Mouse (Mus musculus): ENCODE data around the gene Hoxd11. TPM values are rescaled to one million over a fixed set of nuclear protein-coding genes. Genes with fewer than 3 reads are reported as not detected.

Hoxd11 gene
- polyA plus RNA-seq, 1 experiment from 2014 or later: 26.3 TPM

DNA sequence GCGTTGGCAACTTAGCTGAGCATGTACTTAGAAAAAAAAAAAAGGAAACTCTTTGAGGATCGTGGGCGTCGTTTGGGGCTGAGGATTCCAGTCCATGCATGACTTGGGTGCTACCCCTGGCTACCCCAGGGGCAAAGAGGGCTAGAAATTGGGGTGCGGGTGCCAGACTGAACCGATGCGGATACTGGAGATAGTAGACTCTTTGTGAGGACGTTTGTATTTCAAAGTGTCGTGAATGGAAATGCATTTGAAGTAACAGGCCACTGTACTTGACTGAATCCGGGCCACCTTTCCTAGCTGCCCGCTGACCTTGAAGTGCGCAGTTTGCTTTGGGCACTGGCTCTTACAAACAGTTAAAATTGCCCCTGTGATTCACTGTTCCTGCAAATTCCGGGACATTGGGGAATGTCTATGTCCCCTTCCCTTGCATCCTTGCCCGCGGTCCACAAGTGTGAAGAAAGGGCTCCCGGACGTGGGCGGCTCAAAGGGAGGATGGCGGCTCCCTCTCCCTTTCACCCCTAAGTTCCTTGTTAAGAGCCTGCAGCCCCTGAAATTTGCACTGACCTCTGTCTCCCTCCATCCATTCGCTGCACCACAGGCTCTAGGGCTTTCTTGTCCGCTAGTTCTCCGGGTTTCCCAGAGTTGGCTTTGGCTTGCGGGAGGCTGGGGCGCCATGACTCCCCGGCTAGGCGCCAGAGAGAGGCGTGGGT lies 7.8 kb downstream of the Hoxd11 start:
- Histone ChIP-seq H3K9me3 (replicated peaks) (no peaks in the 10 kb centered on the region), H3K36me3 (no peaks in the 10 kb centered on the region), H3K4me1 (peaks cover 31% of the 10 kb centered on the region), H3K4me3 (replicated peaks) (peak overlapping the region; percentile 55), H3K4me2 (peak overlapping the region; percentile 80), H3K27me3 (peaks cover 25% of the 10 kb centered on the region), H3K9ac (peak overlapping the region; percentile 73), H3K27ac (peak overlapping the region; percentile 86)
- 1% methylated on average over 27 of the region's 27 CpGs for WGBS
- no peak for ATAC-seq (replicated peaks; ENCODE audit: low FRiP score)

DNA sequence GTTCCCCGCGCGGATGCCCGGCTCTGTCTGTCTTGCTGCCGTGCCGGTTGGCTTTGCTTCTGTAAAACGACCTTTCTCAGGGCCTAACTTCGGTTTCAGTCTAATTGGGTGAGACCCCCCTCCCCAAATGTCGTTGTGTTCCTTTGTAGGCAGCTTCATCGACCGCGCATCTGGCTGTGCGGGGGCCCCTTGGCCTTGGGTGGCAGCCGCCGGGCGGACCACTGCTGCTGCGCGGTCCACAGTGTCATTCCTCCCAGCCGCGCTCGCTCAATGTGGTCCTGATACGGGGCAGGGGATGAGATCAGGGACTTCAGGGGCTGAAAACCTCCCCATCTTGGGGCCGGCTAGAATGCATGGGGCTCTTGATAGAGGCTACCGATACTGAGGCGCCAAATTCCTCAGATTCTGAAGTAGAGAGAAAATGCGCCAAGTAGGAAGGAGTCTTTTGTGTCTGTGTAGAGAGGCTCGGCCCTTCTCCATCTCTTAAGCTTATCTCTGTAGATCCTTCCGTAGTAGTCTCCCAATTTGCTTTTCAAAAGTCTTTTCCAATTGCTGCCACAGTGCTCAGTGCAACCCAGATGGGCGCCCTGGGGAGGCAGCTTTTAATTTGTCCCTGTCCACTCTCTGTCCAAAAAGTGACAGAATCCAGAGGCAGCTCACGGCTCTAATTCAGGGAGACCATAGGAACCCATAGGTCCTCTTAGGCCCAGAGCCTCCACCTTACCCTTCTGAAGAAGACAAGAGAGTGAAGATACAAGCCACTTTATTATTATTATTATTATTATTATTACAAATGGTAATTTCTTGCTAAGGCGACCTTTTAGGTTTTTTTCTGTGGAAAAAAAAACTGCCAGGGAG lies 8.6 kb downstream of the Hoxd11 start:
- Histone ChIP-seq H3K4me3 (replicated peaks) (peak overlapping the region; percentile 55), H3K4me1 (peaks cover 31% of the 10 kb centered on the region), H3K36me3 (no peaks in the 10 kb centered on the region), H3K27me3 (peaks cover 26% of the 10 kb centered on the region), H3K27ac (peak overlapping the region; percentile 86), H3K4me2 (peak overlapping the region; percentile 80), H3K9me3 (replicated peaks) (no peaks in the 10 kb centered on the region), H3K9ac (peak overlapping the region; percentile 73)
- ATAC-seq (replicated peaks; ENCODE audit: low FRiP score): no peak
- 2% methylated on average over 31 of the region's 31 CpGs for WGBS

DNA sequence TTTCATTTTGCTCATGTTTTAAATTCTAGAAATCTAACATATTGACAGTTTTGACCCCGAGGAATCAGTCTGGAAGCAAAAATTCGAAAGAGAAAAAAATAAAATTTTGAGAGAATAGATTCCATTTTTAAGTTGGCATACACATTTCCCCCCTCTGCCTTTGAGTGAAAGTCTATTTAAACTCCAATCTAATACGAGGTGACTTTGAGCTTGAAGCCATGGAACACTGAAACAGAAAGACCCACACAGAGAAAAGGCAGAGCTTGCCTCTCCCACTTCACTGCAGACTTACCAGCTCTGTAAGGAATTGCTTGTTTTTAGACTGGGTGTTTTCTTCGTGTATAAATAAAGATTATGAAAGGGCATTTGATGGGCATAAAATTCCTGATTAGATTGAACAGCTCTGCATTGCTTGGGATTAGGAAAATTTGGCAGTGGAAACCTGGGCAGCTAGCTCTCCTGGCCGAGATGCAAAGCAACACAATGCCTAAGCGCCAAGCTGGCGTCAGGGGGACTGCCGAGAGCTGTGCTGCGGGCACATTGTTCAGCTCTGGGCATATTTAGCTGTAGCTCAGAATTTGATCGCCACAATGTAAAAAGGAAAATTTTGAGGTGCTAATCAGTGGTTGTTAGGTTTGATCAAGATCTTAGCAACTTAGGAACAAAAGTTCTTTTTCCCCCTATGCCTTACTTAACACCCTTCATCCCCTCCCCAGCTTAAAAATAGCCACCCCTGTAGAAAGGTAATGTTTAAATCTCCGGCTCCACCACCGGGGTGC lies 9.6 kb downstream of the Hoxd11 start:
- H3K4me3 ChIP-seq (replicated peaks): peak overlapping the region; percentile 55
- peaks cover 26% of the 10 kb centered on the region for H3K27me3 ChIP-seq
- 6% methylated on average over 12 of the region's 12 CpGs for WGBS
- H3K9me3 ChIP-seq (replicated peaks): no peaks in the 10 kb centered on the region
- peak overlapping the region; percentile 73 for H3K9ac ChIP-seq
- peaks cover 31% of the 10 kb centered on the region for H3K4me1 ChIP-seq
- no peaks in the 10 kb centered on the region for H3K36me3 ChIP-seq
- peak overlapping the region; percentile 86 for H3K27ac ChIP-seq
- peak overlapping the region; percentile 80 for H3K4me2 ChIP-seq
- ATAC-seq (replicated peaks; ENCODE audit: low FRiP score): no peak

DNA sequence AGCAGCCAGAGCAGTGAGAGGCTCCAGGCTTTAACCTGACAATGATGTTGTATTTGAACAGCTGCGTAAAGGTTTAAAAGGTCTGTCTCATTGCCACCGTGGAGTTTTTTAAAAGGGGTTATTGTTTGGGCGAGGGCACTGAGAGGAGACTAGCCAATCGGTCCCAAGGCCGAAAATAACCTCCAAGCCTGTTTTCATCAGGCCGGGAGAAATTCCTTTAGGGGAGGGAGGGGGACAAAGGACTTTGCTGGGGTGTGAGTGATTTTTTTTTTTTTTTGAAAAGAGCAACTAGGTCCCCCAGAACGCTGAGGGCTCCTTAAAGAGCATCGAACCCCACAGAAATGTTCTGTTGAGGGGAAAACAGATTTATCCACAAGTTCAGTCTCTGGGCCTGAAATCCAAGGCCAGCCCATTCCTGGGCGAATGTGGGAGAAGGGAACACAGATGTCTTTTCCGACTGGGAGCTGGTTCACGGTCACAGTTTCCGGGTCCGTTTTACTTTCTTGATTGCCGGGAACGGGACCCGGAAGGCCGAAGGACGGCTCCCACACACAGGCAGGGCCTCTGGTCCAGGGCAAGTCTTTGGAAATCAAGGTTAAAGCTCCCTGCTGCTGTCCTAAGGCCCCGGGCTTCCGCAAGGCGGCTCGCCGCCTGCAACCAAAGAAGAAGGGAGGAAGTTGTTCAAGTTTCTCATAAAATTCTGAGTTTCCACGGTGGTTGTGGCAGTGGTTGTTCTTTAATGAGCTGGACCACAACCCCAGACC lies 10.4 kb downstream of the Hoxd11 start:
- H3K27me3 ChIP-seq: peaks cover 23% of the 10 kb centered on the region
- ATAC-seq (replicated peaks; ENCODE audit: low FRiP score): no peak
- peak overlapping the region; percentile 80 for H3K4me2 ChIP-seq
- peak overlapping the region; percentile 73 for H3K9ac ChIP-seq
- WGBS: 2% methylated on average over 24 of the region's 24 CpGs
- H3K9me3 ChIP-seq (replicated peaks): no peaks in the 10 kb centered on the region
- peak overlapping the region; percentile 55 for H3K4me3 ChIP-seq (replicated peaks)
- H3K27ac ChIP-seq: peak overlapping the region; percentile 86
- no peaks in the 10 kb centered on the region for H3K36me3 ChIP-seq
- H3K4me1 ChIP-seq: peaks cover 34% of the 10 kb centered on the region

DNA sequence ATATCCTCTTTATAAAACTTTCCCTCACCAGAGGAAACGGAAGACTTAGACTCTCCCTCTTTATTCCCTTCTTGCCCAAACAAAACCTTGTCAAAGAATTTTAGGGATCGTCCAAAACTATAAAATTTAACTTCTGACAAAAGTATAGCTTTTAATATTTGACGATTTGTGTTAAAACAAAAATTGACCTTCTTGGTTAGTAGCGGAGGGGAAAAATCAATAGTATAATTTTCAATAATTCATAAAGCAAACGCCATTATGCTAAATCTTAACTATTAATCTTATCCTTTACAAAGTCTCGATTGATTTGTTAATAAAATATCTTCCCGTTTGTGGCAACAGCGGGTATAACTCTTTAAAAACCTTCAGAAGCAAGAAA lies 11.0 kb downstream of the Hoxd11 start:
- peak overlapping the region; percentile 80 for H3K4me2 ChIP-seq
- H3K27ac ChIP-seq: peak overlapping the region; percentile 86
- peaks cover 39% of the 10 kb centered on the region for H3K4me1 ChIP-seq
- peaks cover 22% of the 10 kb centered on the region for H3K27me3 ChIP-seq
- 5% methylated on average over 8 of the region's 8 CpGs for WGBS
- peak overlapping the region; percentile 70 for H3K4me3 ChIP-seq (replicated peaks)
- ATAC-seq (replicated peaks; ENCODE audit: low FRiP score): no peak
- H3K36me3 ChIP-seq: no peaks in the 10 kb centered on the region
- H3K9me3 ChIP-seq (replicated peaks): no peaks in the 10 kb centered on the region
- H3K9ac ChIP-seq: peak overlapping the region; percentile 74

DNA sequence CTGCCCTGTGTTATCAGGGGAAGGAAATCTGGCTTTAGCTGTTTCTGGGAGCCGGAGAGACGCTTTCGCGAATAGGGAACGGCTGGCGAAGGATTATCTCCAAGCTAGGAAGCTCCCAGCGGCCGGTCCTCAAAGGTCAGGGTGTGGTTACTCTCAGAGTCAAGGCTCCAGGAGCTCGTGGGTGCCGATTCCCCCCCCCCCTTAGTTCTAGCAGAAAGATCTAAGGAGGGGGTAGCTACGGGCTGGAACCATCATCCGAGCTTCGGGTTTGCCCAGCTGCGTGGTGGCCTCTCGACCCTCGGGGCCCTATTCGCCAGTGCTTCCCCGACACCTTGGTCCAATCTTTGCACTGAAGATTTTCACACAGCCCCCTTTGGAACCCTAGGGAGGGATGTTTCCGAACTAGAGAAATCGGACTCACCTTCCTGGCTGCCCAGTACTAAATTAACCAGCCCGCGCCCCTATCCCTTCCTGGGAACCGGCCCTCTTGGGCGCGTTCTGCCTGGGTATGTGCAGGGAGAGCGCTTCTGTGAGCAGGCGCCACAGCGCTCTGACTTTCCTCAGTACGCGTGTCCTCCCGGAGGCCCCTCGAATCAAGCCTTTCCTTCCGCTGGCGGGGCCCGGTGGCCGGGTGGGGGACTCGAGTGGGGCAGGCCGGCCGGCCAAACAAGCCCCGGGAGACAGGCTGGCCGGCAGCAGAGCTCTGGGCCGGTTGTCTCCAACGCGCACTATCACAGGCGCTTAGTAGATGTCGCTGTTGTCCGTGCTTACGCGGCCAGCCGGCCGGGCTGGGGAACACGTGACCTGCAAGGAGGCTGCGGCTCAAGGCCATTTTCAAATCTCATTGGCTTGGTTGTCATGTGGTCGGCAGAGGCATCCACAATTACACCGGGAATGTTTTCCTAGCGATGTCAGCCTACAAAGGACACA lies 11.9 kb downstream of the Hoxd11 start, which contains the start of gene Hoxd10:
Hoxd10 (plus strand) TSS at position 903 of the 930 bp plus-strand sequence.
- ATAC-seq (replicated peaks; ENCODE audit: low FRiP score): peak; percentile 93
- peaks cover 22% of the 10 kb centered on the region; the same call in 1 of the 2 replicates for H3K27me3 ChIP-seq
- under 1% methylated on average over 56 of the region's 56 CpGs for WGBS
- peak within 1 kb of the TSS; percentile 70 for H3K4me3 ChIP-seq (replicated peaks)
- H3K4me1 ChIP-seq: peaks cover 49% of the 10 kb centered on the region
- H3K36me3 ChIP-seq: no peaks in the 10 kb centered on the region
- H3K4me2 ChIP-seq: peak within 1 kb of the TSS; percentile 80
- H3K27ac ChIP-seq: peak within 1 kb of the TSS; percentile 95
- peak within 1 kb of the TSS; percentile 74 for H3K9ac ChIP-seq
- H3K9me3 ChIP-seq (replicated peaks): no peaks in the 10 kb centered on the region

DNA sequence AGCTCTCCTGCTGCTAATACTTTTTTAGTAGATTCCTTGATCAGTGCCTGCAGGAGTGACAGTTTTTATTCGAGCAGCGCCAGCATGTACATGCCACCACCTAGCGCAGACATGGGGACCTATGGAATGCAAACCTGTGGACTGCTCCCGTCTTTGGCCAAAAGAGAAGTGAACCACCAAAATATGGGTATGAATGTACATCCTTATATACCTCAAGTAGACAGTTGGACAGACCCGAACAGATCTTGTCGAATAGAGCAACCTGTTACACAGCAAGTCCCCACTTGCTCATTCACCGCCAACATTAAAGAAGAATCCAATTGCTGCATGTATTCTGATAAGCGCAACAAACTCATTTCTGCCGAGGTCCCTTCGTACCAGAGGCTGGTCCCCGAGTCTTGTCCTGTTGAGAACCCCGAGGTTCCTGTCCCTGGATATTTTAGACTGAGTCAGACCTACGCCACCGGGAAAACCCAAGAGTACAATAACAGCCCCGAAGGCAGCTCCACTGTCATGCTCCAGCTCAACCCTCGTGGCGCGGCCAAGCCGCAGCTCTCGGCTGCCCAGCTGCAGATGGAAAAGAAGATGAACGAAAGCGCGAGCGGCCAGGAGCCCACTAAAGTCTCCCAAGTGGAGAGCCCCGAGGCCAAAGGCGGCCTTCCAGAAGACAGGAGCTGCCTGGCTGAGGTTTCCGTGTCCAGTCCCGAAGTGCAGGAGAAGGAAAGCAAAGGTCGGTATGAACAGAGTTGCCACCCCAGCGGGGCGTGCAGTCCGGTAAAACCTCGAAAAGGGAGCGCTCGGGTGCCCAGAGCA lies 12.8 kb downstream of the Hoxd11 start:
- Histone ChIP-seq H3K4me3 (replicated peaks) (peak overlapping the region; percentile 70), H3K4me2 (peak overlapping the region; percentile 80), H3K27me3 (peaks cover 20% of the 10 kb centered on the region; the same call in 1 of the 2 replicates), H3K36me3 (no peaks in the 10 kb centered on the region), H3K9ac (peak overlapping the region; percentile 74), H3K4me1 (peaks cover 57% of the 10 kb centered on the region), H3K9me3 (replicated peaks) (no peaks in the 10 kb centered on the region), H3K27ac (peak overlapping the region; percentile 95)
- 2% methylated on average over 35 of the region's 35 CpGs for WGBS
- ATAC-seq (replicated peaks; ENCODE audit: low FRiP score): peak; percentile 16; the same call in 1 of the 2 replicates

DNA sequence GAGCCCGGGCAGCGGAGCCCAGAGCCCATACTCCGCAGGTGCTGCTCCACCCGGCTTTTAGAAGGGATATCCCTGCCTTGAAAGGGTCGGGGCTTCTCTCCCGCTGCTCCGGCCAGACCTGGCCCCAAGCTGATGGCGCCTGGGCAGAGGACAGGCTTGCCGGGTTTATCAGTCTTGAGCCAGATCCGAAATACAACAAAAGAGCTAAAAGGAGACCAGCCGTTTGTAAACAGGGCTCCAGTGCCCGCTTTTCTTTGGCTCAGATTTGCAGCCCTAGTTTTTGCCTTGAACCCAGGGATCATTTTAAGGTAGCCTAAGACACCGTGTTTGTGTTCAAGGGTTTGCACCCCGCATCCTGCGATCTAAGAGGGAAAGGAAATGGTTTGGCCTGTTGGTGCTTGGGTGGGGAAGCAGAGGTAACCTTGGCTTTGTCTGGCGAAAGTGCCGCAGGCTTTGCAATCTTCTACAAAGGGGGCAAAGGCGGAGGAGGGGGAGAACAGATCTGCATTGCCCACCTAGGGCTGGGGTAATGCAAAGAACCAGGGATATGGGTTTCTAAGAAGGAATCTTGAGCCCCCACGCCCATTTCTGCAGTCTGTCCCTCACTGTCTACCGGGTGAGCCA lies 13.6 kb downstream of the Hoxd11 start:
- Histone ChIP-seq H3K9ac (peak overlapping the region; percentile 74), H3K36me3 (no peaks in the 10 kb centered on the region), H3K27ac (peak overlapping the region; percentile 95), H3K9me3 (replicated peaks) (no peaks in the 10 kb centered on the region), H3K4me1 (peaks cover 54% of the 10 kb centered on the region), H3K4me3 (replicated peaks) (peak overlapping the region; percentile 70), H3K4me2 (peak overlapping the region; percentile 80), H3K27me3 (peaks cover 16% of the 10 kb centered on the region; the same call in 1 of the 2 replicates)
- ATAC-seq (replicated peaks; ENCODE audit: low FRiP score): no peak
- WGBS: 4% methylated on average over 20 of the region's 20 CpGs

DNA sequence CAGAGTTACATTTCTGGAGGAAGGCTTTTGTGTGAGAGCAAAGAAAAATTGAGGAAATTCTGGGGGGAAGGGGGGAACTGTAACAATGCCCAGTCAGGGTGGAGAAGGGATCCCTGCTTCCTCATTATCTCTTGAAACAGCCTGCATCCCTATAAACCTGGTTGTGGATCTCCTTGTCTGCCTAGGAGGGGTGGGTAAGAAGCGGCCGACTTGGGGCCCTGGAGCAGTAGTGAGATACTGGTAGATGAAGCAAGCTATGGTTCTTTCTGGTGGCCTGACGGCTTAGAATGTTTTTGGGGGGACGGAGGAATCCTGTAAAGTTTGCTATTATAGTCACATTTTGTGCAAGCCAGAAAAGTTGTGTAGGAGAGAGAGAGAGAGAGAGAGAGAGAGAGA lies 14.1 kb downstream of the Hoxd11 start:
- Histone ChIP-seq H3K9ac (peak overlapping the region; percentile 74), H3K9me3 (replicated peaks) (no peaks in the 10 kb centered on the region), H3K4me1 (peaks cover 56% of the 10 kb centered on the region), H3K4me3 (replicated peaks) (peak overlapping the region; percentile 70), H3K27ac (peak overlapping the region; percentile 95), H3K36me3 (no peaks in the 10 kb centered on the region), H3K4me2 (peak overlapping the region; percentile 80), H3K27me3 (peaks cover 14% of the 10 kb centered on the region; the same call in 1 of the 2 replicates)
- no peak for ATAC-seq (replicated peaks; ENCODE audit: low FRiP score)
- 16% methylated on average over 4 of the region's 4 CpGs for WGBS

All from kidney, embryonic 15.5 days (tissue).